Mouse (Mus musculus) intestine, postnatal 0 days (tissue): Measurements from ENCODE around the gene Agap1. TPM values are rescaled to one million over a fixed set of nuclear protein-coding genes. Genes with fewer than 3 reads are reported as not detected.

Experiments
- ATAC-seq: fragments of 200-750 bp; cut with Nextera tagmentation; 2 replicates; pipeline ENCODE4 v1.8.0; 2017; ENCODE audit warnings: mild to moderate bottlenecking, moderate TSS enrichment, moderate library complexity
- H3K27ac ChIP-seq: fragments of 300-500 bp; sonication (generic); 2 replicates; pipeline ENCODE4 v1.5.1; 2014; ENCODE audit warnings: mild to moderate bottlenecking, low read depth, low read length, moderate library complexity
- H3K27me3 ChIP-seq: fragments of 300-500 bp; sonication (generic); replicated peaks from 2 replicates; pipeline ENCODE4 v1.6.1; 2014; ENCODE audit warnings: low read length, mixed read lengths; ENCODE audit not compliant: control insufficient read depth, insufficient read depth
- H3K36me3 ChIP-seq: fragments of 300-500 bp; sonication (generic); 2 replicates; pipeline ENCODE4 v1.6.1; 2014; ENCODE audit warnings: mild to moderate bottlenecking, moderate library complexity; ENCODE audit not compliant: control insufficient read depth, insufficient read depth
- H3K4me1 ChIP-seq: fragments of 300-500 bp; sonication (generic); replicated peaks from 2 replicates; pipeline ENCODE4 v1.6.1; 2014; ENCODE audit warnings: antibody characterized with exemption, low read length, mixed read lengths; ENCODE audit not compliant: control insufficient read depth, insufficient read depth
- H3K4me2 ChIP-seq: fragments of 300-500 bp; sonication (generic); replicated peaks from 2 replicates; pipeline ENCODE4 v1.6.1; 2014; ENCODE audit warnings: low read depth, mild to moderate bottlenecking, moderate library complexity
- H3K4me3 ChIP-seq: fragments of 300-500 bp; sonication (generic); 2 replicates; pipeline ENCODE4 v1.5.1; 2014; ENCODE audit warnings: low read depth, low read length
- H3K9ac ChIP-seq: fragments of 300-500 bp; sonication (generic); 2 replicates; pipeline ENCODE4 v1.6.1; 2014; ENCODE audit warnings: mild to moderate bottlenecking, low read depth, low read length
- H3K9me3 ChIP-seq: fragments of 300-500 bp; sonication (generic); 2 replicates; pipeline ENCODE4 v1.6.1; 2016; ENCODE audit warnings: mixed run types; ENCODE audit not compliant: control insufficient read depth
- CTCF ChIP-seq: sonication (generic); IDR thresholded peaks from 2 replicates; pipeline ENCODE4 v1.5.1; 2016; ENCODE audit warnings: low read depth, mild to moderate bottlenecking, control low read depth, antibody characterized with exemption, moderate library complexity
- WGBS: fragments of 180-500 bp; shearing (Covaris S2); extraction: QIAGEN DNeasy Blood & Tissue Kit; methylation state at CpG from one replicate; pipeline ENCODE4 v1.1.7; 2014; 5-methylcytosine and 5-hydroxymethylcytosine counted together
- polyA plus RNA-seq: library from polyadenylated mRNA; unstranded; fragments of >200 nt; fragmentation: Nextera tagmentation; extraction: Ambion mirVana; gene quantifications from 2 replicates; pipeline ENCODE4 v1.2.1, GENCODE M21; 2015

Agap1 gene
- polyA plus RNA-seq, 1 experiment from 2014 or later, result 6.1 TPM

DNA sequence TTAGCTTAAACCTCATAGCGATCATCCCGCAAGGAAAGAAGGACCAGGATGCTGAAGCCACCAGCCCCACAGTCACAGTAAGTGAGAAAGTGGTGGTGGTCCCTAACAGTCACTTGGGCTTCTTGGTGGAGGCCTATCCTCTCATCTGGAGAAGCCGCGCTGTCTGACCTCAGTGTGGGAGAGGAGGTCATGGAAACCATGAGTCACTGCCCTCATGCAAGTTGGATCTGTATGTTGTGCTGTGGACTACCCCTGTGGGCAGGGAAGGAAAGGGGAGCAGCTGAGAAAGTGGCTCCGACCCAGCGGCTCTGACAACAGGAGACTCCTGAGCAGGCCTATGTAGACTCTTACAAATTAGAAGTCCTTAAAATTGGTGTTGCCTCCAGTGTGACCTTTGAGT is 280.5 kb downstream of the Agap1 start:
- H3K27ac ChIP-seq, result no peak overlapping the region
- no peaks in the 10 kb centered on the region for H3K4me1 ChIP-seq
- no peak for ATAC-seq
- H3K27me3 ChIP-seq, result no peaks in the 10 kb centered on the region
- TF ChIP-seq CTCF, result no peak
- WGBS, result 93% methylated on average over 6 of the region's 6 CpGs
- H3K4me3 ChIP-seq, result no peak overlapping the region
- H3K4me2 ChIP-seq, result no peak overlapping the region
- H3K9me3 ChIP-seq, result no peaks in the 10 kb centered on the region
- no peak overlapping the region for H3K9ac ChIP-seq
- H3K36me3 ChIP-seq, result peaks cover 6% of the 10 kb centered on the region; the same call in 1 of the 2 replicates

DNA sequence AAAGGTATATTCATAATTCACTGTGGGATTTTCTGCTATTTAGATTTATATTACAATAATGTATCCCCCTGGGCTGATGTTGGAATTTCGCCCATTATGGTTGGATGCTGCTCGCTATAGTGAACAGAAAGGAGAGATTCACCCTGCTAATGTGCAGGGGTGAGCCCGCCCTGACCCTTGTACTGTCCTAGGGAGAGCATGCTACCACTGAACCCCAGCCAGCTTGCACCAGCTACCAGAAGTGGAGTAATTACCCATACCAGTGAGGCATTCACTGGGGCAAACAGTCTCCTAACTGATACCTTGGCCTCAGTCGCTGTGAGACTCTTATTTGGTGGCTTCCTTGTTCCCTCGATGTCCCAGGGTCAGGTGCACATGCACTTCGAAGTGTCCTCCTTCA is 281.4 kb downstream of the Agap1 start:
- TF ChIP-seq CTCF, result no peak
- no peaks in the 10 kb centered on the region for H3K9me3 ChIP-seq
- H3K36me3 ChIP-seq, result peaks cover 6% of the 10 kb centered on the region; the same call in 1 of the 2 replicates
- no peak for ATAC-seq
- no peak overlapping the region for H3K9ac ChIP-seq
- H3K4me2 ChIP-seq, result no peak overlapping the region
- WGBS, result 93% methylated on average over 6 of the region's 6 CpGs
- no peak overlapping the region for H3K4me3 ChIP-seq
- no peaks in the 10 kb centered on the region for H3K27me3 ChIP-seq
- no peak overlapping the region for H3K27ac ChIP-seq
- no peaks in the 10 kb centered on the region for H3K4me1 ChIP-seq

DNA sequence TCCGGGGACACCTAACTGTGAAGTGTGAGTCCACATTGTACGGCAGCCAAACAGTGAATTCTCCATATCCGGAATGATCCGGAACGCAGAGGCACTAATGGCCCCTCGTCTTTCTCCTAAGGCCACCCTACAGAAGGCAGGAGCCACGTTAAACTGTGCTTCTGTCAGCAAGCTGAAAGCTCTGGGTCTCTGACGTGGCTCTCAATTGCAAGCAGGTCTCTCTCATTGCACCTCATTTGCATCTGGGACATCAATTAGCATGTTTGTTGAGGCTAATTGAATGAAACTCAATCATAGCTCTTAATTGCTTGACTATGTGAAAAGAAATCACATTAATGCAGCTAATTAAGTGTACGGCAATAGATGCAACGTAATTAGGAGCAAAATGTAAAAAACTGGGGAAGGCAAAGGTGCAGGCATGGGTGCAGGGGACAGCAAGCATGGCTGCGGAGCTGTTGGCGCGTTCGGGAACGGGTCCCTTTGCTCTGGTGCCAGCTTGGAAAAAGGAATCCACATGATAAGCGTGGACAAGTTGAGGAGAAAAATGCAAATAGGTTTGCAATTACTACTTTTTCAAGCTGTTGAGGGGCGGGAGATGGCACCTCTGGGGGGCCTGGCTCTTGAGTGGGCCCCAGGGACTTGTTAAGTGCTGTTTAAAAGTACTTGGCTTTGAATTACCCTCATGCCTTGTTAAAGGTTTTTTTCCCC is 284.6 kb downstream of the Agap1 start:
- 84% methylated on average over 17 of the region's 17 CpGs for WGBS

DNA sequence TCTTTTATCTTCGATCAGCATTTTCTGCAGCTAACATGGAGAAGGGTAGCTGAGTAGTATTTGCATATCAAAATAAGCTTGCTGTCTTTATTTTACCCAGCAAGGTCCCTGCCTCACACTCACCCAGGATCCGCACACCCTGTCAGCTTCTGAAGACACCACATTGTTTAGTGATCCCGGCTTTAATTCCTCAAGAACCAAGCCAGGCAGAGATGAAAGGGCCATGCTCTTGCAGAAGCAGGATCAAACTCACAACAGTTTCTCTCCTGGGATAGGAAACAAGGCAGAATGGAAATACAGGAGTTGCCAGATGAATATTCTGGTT is 285.1 kb downstream of the Agap1 start:
- 58% methylated on average over 3 of the region's 3 CpGs for WGBS
- H3K36me3 ChIP-seq, result peaks cover 16% of the 10 kb centered on the region; the same call in 1 of the 2 replicates
- no peak overlapping the region for H3K4me2 ChIP-seq
- no peak overlapping the region for H3K9ac ChIP-seq
- H3K4me1 ChIP-seq, result no peaks in the 10 kb centered on the region
- no peak for TF ChIP-seq CTCF
- ATAC-seq, result no peak
- no peak overlapping the region for H3K4me3 ChIP-seq
- no peak overlapping the region for H3K27ac ChIP-seq
- no peaks in the 10 kb centered on the region for H3K27me3 ChIP-seq
- no peaks in the 10 kb centered on the region for H3K9me3 ChIP-seq

More for the DNA sequence above, 284.6 kb downstream of the Agap1 start:
- ATAC-seq, result no peak
- Histone ChIP-seq H3K9me3 (no peaks in the 10 kb centered on the region), H3K4me1 (no peaks in the 10 kb centered on the region), H3K36me3 (peaks cover 11% of the 10 kb centered on the region; the same call in 1 of the 2 replicates), H3K27me3 (no peaks in the 10 kb centered on the region), H3K9ac (no peak overlapping the region), H3K4me3 (no peak overlapping the region), H3K4me2 (no peak overlapping the region), H3K27ac (no peak overlapping the region)
- TF ChIP-seq CTCF, result no peak

- no peaks in the 10 kb centered on the region for H3K4me1 ChIP-seq
- no peaks in the 10 kb centered on the region for H3K9me3 ChIP-seq
- no peak overlapping the region for H3K27ac ChIP-seq
- H3K36me3 ChIP-seq, result peaks cover 18% of the 10 kb centered on the region; the same call in 1 of the 2 replicates
- no peak for ATAC-seq
- no peak for TF ChIP-seq CTCF
- H3K4me3 ChIP-seq, result no peak overlapping the region
- WGBS, result 61% methylated on average over 3 of the region's 3 CpGs
- no peak overlapping the region for H3K4me2 ChIP-seq
- no peak overlapping the region for H3K9ac ChIP-seq
- H3K27me3 ChIP-seq, result no peaks in the 10 kb centered on the region
Measured at GRCm38 (mm10) chr1:89742359-89742758, 287.8 kb downstream of the Agap1 start.

DNA sequence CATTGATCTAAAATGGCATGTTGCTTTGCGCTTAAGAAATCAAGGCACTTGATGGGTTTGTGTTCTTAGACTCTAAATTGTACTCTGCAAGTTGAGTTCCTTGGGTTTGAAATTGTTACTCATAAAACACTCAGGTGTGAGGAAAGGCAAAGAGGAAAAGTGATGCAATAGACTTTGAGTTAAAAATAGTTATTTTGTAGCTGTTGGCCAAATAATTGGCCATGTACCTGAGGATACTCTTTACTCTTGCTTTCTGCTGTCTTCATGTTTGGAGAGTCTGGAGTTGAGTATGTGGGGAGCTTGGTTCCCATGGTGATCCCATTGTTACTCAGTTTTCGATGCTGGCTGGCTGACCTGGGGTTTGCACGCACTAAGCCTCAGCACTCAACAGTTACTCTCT is 291.6 kb downstream of the Agap1 start:
- TF ChIP-seq CTCF, result no peak
- no peak overlapping the region for H3K4me3 ChIP-seq
- H3K27me3 ChIP-seq, result no peaks in the 10 kb centered on the region
- H3K4me1 ChIP-seq, result no peaks in the 10 kb centered on the region
- no peak overlapping the region for H3K4me2 ChIP-seq
- H3K36me3 ChIP-seq, result peaks cover 18% of the 10 kb centered on the region; the same call in 1 of the 2 replicates
- H3K9ac ChIP-seq, result no peak overlapping the region
- no peak for ATAC-seq
- no peak overlapping the region for H3K27ac ChIP-seq
- 85% methylated on average over 3 of the region's 3 CpGs for WGBS
- no peaks in the 10 kb centered on the region for H3K9me3 ChIP-seq

GRCm38 (mm10) chr1:89749666-89750065 is 295.1 kb downstream of the Agap1 start:
- H3K4me2 ChIP-seq, result no peak overlapping the region
- no peaks in the 10 kb centered on the region for H3K4me1 ChIP-seq
- TF ChIP-seq CTCF, result no peak
- no peaks in the 10 kb centered on the region for H3K27me3 ChIP-seq
- no peak for ATAC-seq
- H3K9me3 ChIP-seq, result no peaks in the 10 kb centered on the region
- no peak overlapping the region for H3K27ac ChIP-seq
- no peak overlapping the region for H3K9ac ChIP-seq
- 0 out of 2 replicates have a peak, but pooled peaks cover 3% of the 10 kb centered on the region for H3K36me3 ChIP-seq
- no peak overlapping the region for H3K4me3 ChIP-seq
